Mouse (Mus musculus) testis, postnatal 14 days (tissue): ENCODE results near the gene AY761185.
"Not testable (repeated sequence)": the region's sequence is repeated elsewhere in the genome, so short reads cannot be mapped to it uniquely, and the experiment has no call there.

Experiments used
- DNase-seq: peaks from one replicate; pipeline ENCODE4 v3.0.0; 2021; ENCODE audit warnings: low spot score

The AY761185 gene

DNA sequence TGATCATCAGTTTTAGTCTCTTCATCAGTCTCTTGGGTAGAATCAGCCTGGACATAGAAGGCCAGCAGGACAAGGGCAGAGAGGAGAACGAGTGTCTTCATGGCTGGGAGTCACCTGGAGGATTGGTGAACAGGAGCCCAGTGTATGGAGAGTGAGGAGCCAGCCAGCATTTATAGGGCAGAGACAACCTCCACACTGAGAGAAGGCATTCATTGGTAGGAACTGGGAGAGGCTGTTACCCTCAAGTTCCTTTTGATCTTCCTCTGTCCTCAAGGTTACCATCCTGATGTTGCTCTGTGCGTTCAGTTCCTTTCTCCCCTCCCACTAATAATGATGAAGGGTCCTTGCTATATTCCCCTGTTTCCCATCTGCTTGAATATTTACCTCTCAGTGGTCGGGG is at the start of gene AY761185:
TSS of gene AY761185 (minus strand) at position 101 of the 400 bp plus-strand sequence.
- DNase-seq: no peak

- DNase-seq: not testable (repeated sequence)
These were observed 49.5 kb upstream of the AY761185 start for GRCm38 (mm10) chr8:20994042-20994441.

DNA sequence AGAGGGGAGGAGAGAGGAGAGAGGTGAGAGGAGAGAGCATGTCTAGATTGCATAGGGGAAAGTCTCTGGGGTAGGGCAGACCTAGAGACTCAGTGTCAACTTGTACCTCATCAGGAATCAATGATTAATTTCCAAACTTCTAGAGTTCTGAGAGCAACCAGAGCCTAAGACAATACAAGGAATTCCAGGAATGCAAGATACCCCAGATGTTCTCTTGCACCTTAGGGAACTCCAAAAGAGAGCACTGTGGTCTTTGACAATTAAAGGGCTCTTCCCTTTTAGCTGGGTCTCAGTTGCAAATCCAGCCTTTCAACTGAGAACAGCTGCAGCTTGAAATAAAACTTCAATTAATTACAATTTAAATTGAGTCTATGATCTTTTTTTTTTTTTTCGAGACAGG is 35.3 kb upstream of the AY761185 start:
- DNase-seq: no peak

GRCm38 (mm10) chr8:20964531-20964930 is 20.0 kb upstream of the AY761185 start:
- no peak for DNase-seq

DNA sequence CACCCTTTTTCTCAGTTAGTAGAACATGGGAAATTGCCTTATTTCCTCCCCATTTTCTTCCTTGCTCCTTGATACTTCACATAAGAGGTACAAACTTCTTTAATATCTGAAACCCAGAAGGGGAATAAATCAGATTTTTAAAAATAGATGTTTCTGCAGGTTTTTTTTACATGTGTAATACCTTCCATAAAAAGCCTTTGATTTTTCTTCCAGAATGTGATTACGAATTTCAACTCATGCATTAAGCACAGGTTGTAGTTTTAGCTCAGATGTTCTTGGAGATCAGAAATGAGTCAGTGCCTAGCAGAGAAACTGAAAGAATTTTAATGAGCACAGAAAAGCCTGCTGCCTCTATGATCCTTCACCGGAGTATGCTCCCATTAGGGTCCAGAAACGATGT is 22.5 kb downstream of the AY761185 start, which contains the start of gene Gm6040:
TSS of gene Gm6040 (minus strand) at position 101 of the 400 bp plus-strand sequence.
- no peak for DNase-seq

DNA sequence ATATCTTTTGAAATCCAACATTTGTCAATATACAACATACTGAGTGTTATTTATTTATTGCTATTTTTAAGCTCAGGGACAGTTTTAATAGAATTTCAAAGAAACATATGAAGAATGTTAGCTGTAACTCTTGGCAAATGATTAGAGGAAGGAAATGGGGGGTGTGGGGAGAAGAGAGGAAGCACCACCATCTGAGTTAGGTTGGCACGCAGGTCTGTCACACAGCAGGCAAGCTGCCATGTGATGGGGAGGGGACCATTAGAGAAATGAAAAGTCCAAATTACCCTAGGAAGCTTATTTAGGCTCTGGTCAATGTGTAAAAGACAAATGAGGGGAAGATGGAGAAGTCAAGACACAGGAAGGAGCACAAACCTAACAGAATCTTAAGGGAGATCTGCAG is 32.2 kb downstream of the AY761185 start:
- no peak for DNase-seq

GRCm38 (mm10) chr8:20908256-20908655 is 36.3 kb downstream of the AY761185 start:
- DNase-seq: no peak

- no peak for DNase-seq
These were observed 37.4 kb downstream of the AY761185 start for GRCm38 (mm10) chr8:20907119-20907518.

GRCm38 (mm10) chr8:20902527-20902926 is 42.0 kb downstream of the AY761185 start, which contains the start of gene Gm15056:
Gene Gm15056, minus strand, starts transcription at chr8:20902627.
- DNase-seq: no peak
